ENCODE assay signal across 14 mouse cellular contexts in the genomic region with DNA sequence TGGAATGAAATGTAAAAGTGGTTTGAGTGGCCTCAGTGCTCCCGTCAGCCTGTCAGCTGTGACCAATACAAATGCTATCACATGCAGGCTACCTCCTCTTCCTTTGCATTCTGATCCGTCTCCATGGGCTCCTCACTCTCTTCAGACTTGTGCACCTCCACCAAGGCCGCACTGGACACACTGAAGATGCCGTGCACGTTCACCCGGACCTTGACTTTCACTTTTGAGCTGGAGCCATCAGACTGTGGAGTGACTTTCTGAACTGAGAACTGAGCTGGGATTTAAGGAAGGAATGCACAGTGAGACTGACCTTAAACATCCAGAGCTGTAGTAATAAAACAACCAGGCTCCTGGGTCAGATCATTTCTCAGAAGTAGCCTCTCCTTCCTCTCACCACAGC. TPM values are rescaled to one million over a fixed set of nuclear protein-coding genes. Genes with fewer than 3 reads are reported as not detected.
DNase-seq lines count a peak whose midpoint lies in the region.
"Had no signal": no experiment of that assay in that cellular context is flagged by ENCODE, and none has a peak within 500 bp of the region (broad histone marks: within the 10 kb centered on the region; RNA-seq: fewer than 3 reads in every experiment).

No protein-coding gene starts in this region.

- peak; percentile 45 for DNase-seq in adrenal gland, adult 2 months
- no peak for DNase-seq in adrenal gland, adult 18-20 months (ENCODE audit: low spot score in 2 of 2)
- peak; percentile 32 for DNase-seq in adrenal gland, adult 8-10 months
- DNase-seq in adrenal gland, postnatal 10 days: peak; percentile 35
- DNase-seq in adrenal gland, postnatal 25 days: peak; percentile 10
- no peak for DNase-seq in frontal cortex, postnatal 10 days (ENCODE audit: low spot score in 2 of 2)
- no peak for DNase-seq in right cerebral cortex, postnatal 14 days
- DNase-seq in liver: no peak
- DNase-seq: cerebellum, adult 11-12 months; cerebellum, adult 2 months; cerebellum, adult 9-10 months; cerebellum, postnatal 10 days; cerebellum, postnatal 36 days; embryo, embryonic 11 days had no signal

RNA-seq across cellular contexts. Expression of gene Hspa4, which starts 30.7 kb away (rescaled TPM):
- total RNA-seq in adrenal gland, adult 2 months (2021): 100 to 1,000 TPM; 194 to 257 TPM
- 54.0 and 57.0 TPM in 2 replicates for polyA plus RNA-seq in adrenal gland, adult 2 months (2012; rRNA removed)
- total RNA-seq in adrenal gland, adult 18-20 months (2021): 100 to 1,000 TPM; 272 to 274 TPM
- total RNA-seq in adrenal gland, adult 8-10 months (2022): 100 to 1,000 TPM; 164 to 203 (median 190) TPM
- 100 to 1,000 TPM; 146 to 151 TPM for total RNA-seq in adrenal gland, postnatal 10 days (2021)
- 179 and 185 TPM in 2 replicates for total RNA-seq in adrenal gland, postnatal 25 days (2021)

RNA-seq across cellular contexts. Expression of gene Zcchc10, which starts 54.9 kb away (rescaled TPM):
- 10 to 100 TPM in 1 of 2 experiments, 1 to 10 TPM in 1; 8.8 to 10.1 TPM for total RNA-seq in adrenal gland, adult 2 months (2021)
- 7.1 and 7.6 TPM in 2 replicates for polyA plus RNA-seq in adrenal gland, adult 2 months (2012; rRNA removed)
- 10 to 100 TPM; 10.8 to 11.1 TPM for total RNA-seq in adrenal gland, adult 18-20 months (2021)
- 10 to 100 TPM; 10.7 to 14.9 (median 12.4) TPM for total RNA-seq in adrenal gland, adult 8-10 months (2022)
- total RNA-seq in adrenal gland, postnatal 10 days (2021): 10 to 100 TPM; 11.2 to 11.4 TPM
- 12.7 and 14.2 TPM in 2 replicates for total RNA-seq in adrenal gland, postnatal 25 days (2021)

Comparison
In these comparisons a context has a peak if more than half of its experiments do, and no peak if none do; other contexts are left out.
1. DNase-seq: peak in adrenal gland, adult 2 months (single experiment), adrenal gland, adult 8-10 months (single experiment), adrenal gland, postnatal 10 days (single experiment) and adrenal gland, postnatal 25 days (single experiment); none in adrenal gland, adult 18-20 months (0 of 2), frontal cortex, postnatal 10 days (0 of 2), right cerebral cortex, postnatal 14 days (single experiment) and liver (single experiment).